Mouse (Mus musculus) adrenal gland, postnatal 36 days (tissue): ENCODE results near the gene Zfp62. TPM values are rescaled to one million over a fixed set of nuclear protein-coding genes. Genes with fewer than 3 reads are reported as not detected.

Source experiments
- total RNA-seq, 2 experiments: library from RNA; stranded (reverse); gene quantifications; 2 replicates each; pipeline ENCODE4 v1.2.3; 2021

Gene Zfp62
- total RNA-seq, 2 experiments from 2014 or later: 29.7 to 33.3 TPM

Other genes starting within 250 kb of the Zfp62 start
- gene Olfr56, start 224.4 kb upstream of the Zfp62 start, total RNA-seq: not detected
- gene 9930111J21Rik1, start 223.9 kb upstream of the Zfp62 start, total RNA-seq: 1 to 10 TPM; 2.4 to 3.6 TPM
- gene Gm12185, start 211.1 kb upstream of the Zfp62 start, total RNA-seq: 1 to 10 TPM; 2.5 to 3.4 TPM
- gene Tgtp1, start 209.1 kb upstream of the Zfp62 start, total RNA-seq: 1 to 10 TPM; 3.5 to 4.6 TPM
- 1 to 10 TPM; 2.5 to 4.8 TPM for gene 9930111J21Rik2, start 152.1 kb upstream of the Zfp62 start, total RNA-seq
- gene Tgtp2, start 139.1 kb upstream of the Zfp62 start, total RNA-seq: 1 to 10 TPM; 2.4 to 3.6 TPM
- gene Ifi47, start 126.7 kb upstream of the Zfp62 start, total RNA-seq: 1 to 10 TPM; 3.9 to 6.6 TPM
- 1 to 10 TPM; 1.1 to 2.1 TPM for gene Olfr1396, start 88.4 kb upstream of the Zfp62 start, total RNA-seq
- gene Olfr1395, start 61.0 kb upstream of the Zfp62 start, total RNA-seq: not detected
- not detected for gene Olfr1394, start 48.9 kb upstream of the Zfp62 start, total RNA-seq
- gene Btnl9, start 16.1 kb upstream of the Zfp62 start, total RNA-seq: 10 to 100 TPM; 20.0 to 48.6 TPM
- gene Mgat1, start 40.9 kb downstream of the Zfp62 start, total RNA-seq: 100 to 1,000 TPM; 113 to 135 TPM
- gene Olfr1393, start 75.0 kb downstream of the Zfp62 start, total RNA-seq: not detected
- gene Olfr1392, start 82.0 kb downstream of the Zfp62 start, total RNA-seq: not detected
- not detected for gene Olfr10, start 101.4 kb downstream of the Zfp62 start, total RNA-seq
- gene Olfr1391, start 119.5 kb downstream of the Zfp62 start, total RNA-seq: not detected
- not detected for gene Olfr1390, start 131.9 kb downstream of the Zfp62 start, total RNA-seq
- gene Olfr1389, start 219.8 kb downstream of the Zfp62 start, total RNA-seq: not detected
- under 1 TPM in 1 of 2 experiments, not detected in 1; 0.13 TPM for gene Olfr1388, start 233.3 kb downstream of the Zfp62 start, total RNA-seq